Mouse (Mus musculus) megakaryocyte, embryonic 14.5 days (primary cell): ENCODE data around the gene Tenm1. TPM values are rescaled to one million over a fixed set of nuclear protein-coding genes. Genes with fewer than 3 reads are reported as not detected.

Source experiments
- H3K27me3 ChIP-seq: replicated peaks from 2 replicates; pipeline ENCODE3; 2012; ENCODE audit warnings: inconsistent platforms
- H3K36me3 ChIP-seq: replicated peaks from 2 replicates; pipeline ENCODE3; 2012; ENCODE audit warnings: low read length, inconsistent platforms, mixed read lengths
- H3K4me1 ChIP-seq: 2 replicates; pipeline ENCODE4 v1.6.1; 2012; ENCODE audit warnings: inconsistent platforms
- H3K4me3 ChIP-seq: replicated peaks from 2 replicates; pipeline ENCODE3; 2012; ENCODE audit warnings: moderate library complexity, mild to moderate bottlenecking, inconsistent platforms
- H3K9me3 ChIP-seq: 2 replicates; pipeline ENCODE4 v1.6.1; 2012; ENCODE audit warnings: inconsistent platforms
- FLI1 ChIP-seq: IDR thresholded peaks from 2 replicates; pipeline ENCODE4 v1.6.1; 2012; ENCODE audit warnings: low read length, inconsistent platforms, mixed read lengths
- GATA1 ChIP-seq: IDR thresholded peaks from 3 replicates; pipeline ENCODE4 v1.6.1; 2012; ENCODE audit warnings: mixed read lengths, low read length, inconsistent platforms, borderline replicate concordance
- polyA plus RNA-seq: library from polyadenylated mRNA; stranded (reverse); fragments of >175 nt; gene quantifications from 2 replicates; pipeline ENCODE4 v1.2.3, GENCODE M21; 2012; ENCODE audit warnings: low replicate concordance; ENCODE audit not compliant: insufficient read depth

The Tenm1 gene
- polyA plus RNA-seq, 1 experiment, result not detected

- Histone ChIP-seq H3K4me3 (no peak overlapping the region), H3K36me3 (no peaks in the 10 kb centered on the region), H3K27me3 (no peaks in the 10 kb centered on the region), H3K4me1 (peaks cover 2% of the 10 kb centered on the region; the same call in 1 of the 2 replicates), H3K9me3 (no peaks in the 10 kb centered on the region)
- no peak for TF ChIP-seq GATA1
- no peak for TF ChIP-seq FLI1
Measured at GRCm38 (mm10) chrX:42545076-42545475, 883.9 kb downstream of the Tenm1 start.

DNA sequence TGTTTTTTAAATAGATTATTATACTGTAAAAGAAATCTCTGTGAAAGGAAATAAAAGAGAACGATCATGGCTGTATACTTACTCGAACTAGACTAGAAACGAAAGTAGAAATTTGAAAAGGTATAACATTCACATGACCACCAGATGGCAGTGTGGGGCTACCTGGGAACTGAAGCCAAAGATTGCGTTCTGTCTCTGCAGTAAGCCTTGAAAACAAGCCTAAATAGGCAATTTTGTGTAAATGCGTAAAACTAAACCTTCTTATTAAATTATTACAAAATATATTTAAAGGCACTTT, 888.2 kb downstream of the Tenm1 start:
- H3K9me3 ChIP-seq, result no peaks in the 10 kb centered on the region
- TF ChIP-seq GATA1 (no peak), FLI1 (no peak)
- peaks cover 5% of the 10 kb centered on the region; the same call in 1 of the 2 replicates for H3K4me1 ChIP-seq
- no peaks in the 10 kb centered on the region for H3K36me3 ChIP-seq
- peak overlapping the region; percentile 86 for H3K4me3 ChIP-seq
- peaks cover 2% of the 10 kb centered on the region for H3K27me3 ChIP-seq

DNA sequence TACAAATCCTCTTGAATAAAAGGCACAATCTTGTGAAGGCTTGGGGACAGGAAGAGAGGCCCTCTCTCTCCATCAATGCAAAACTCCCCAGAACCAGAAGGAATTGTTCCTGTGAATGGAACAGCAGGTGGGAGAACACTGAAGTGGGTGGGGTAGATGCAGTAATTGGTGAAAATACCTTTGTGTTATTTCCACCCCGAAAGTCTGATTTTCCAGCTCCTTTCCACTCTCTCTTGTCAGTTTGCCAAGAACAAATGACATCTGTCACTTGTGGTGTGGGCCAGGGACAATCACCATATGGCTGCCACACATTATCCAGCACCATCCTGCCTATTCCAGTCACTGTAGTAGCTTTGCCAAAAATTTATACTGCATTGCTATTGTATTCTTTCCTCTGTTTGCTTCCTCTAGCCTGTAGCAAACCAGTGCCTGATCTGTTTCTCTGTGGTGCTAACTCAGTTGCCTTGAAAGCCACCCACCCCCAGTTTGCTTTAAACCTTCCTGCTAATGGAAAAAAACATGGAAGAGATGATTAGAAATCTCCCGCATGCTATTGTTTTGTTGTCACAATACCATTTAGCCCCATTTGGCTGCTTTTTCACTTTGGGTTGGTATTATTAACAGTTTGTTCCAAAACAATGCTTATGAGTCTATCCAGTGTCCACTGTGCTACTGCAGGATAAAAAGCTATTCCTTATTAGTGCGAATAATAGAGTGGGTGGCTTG, 888.7 kb downstream of the Tenm1 start:
- Histone ChIP-seq H3K36me3 (no peaks in the 10 kb centered on the region), H3K4me3 (peak overlapping the region; percentile 86), H3K9me3 (no peaks in the 10 kb centered on the region), H3K27me3 (peaks cover 2% of the 10 kb centered on the region), H3K4me1 (peaks cover 5% of the 10 kb centered on the region; the same call in 1 of the 2 replicates)
- no peak for TF ChIP-seq GATA1
- TF ChIP-seq FLI1, result no peak

- TF ChIP-seq FLI1, result no peak
- no peak for TF ChIP-seq GATA1
Measured at GRCm38 (mm10) chrX:42530703-42531102, 898.2 kb downstream of the Tenm1 start.

DNA sequence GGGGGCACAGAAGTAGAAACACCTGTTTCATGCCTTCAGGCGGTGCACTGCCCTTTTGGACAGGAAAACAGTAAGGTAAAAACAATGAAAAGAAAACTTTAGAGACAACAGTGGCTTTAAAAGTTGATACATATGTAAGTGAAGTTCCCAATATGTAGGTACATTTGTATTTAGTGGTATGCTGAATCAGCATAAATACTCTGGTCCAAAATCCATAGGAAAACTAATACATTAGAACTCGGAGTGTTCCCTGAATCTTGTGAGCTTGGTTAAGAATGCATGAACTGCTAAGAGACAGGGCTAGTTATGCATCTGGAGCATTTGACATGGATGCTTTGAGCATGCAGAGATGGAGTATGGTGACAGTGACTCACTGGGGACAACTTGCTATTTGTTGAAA, 906.1 kb downstream of the Tenm1 start:
- Histone ChIP-seq H3K4me1 (no peaks in the 10 kb centered on the region), H3K36me3 (no peaks in the 10 kb centered on the region), H3K9me3 (no peaks in the 10 kb centered on the region), H3K4me3 (no peak overlapping the region), H3K27me3 (peaks cover 3% of the 10 kb centered on the region)
- no peak for TF ChIP-seq GATA1
- no peak for TF ChIP-seq FLI1

More at GRCm38 (mm10) chrX:42530703-42531102, 898.2 kb downstream of the Tenm1 start:
- H3K4me1 ChIP-seq, result no peaks in the 10 kb centered on the region
- peaks cover 12% of the 10 kb centered on the region for H3K27me3 ChIP-seq
- H3K36me3 ChIP-seq, result no peaks in the 10 kb centered on the region
- H3K9me3 ChIP-seq, result no peaks in the 10 kb centered on the region
- no peak overlapping the region for H3K4me3 ChIP-seq

GRCm38 (mm10) chrX:42512567-42512966, 916.4 kb downstream of the Tenm1 start:
- peaks cover 4% of the 10 kb centered on the region for H3K27me3 ChIP-seq
- H3K4me1 ChIP-seq, result no peaks in the 10 kb centered on the region
- no peaks in the 10 kb centered on the region for H3K9me3 ChIP-seq
- H3K4me3 ChIP-seq, result no peak overlapping the region
- no peaks in the 10 kb centered on the region for H3K36me3 ChIP-seq
- TF ChIP-seq FLI1 (no peak), GATA1 (no peak)

GRCm38 (mm10) chrX:42511105-42511504, 917.8 kb downstream of the Tenm1 start:
- no peak for TF ChIP-seq GATA1
- no peak for TF ChIP-seq FLI1
- H3K4me1 ChIP-seq, result no peaks in the 10 kb centered on the region

GRCm38 (mm10) chrX:42502291-42503043, 926.5 kb downstream of the Tenm1 start, which contains the start of gene Sh2d1a:
Gene Sh2d1a, plus strand, starts transcription at chrX:42502453.
- no peaks in the 10 kb centered on the region for H3K9me3 ChIP-seq
- TF ChIP-seq FLI1 (no peak), GATA1 (no peak)
- H3K4me3 ChIP-seq, result no peak within 1 kb of the TSS

More at GRCm38 (mm10) chrX:42511105-42511504, 917.8 kb downstream of the Tenm1 start:
- no peaks in the 10 kb centered on the region for H3K36me3 ChIP-seq
- H3K4me3 ChIP-seq, result no peak overlapping the region
- no peaks in the 10 kb centered on the region for H3K9me3 ChIP-seq
- H3K27me3 ChIP-seq, result peaks cover 4% of the 10 kb centered on the region

DNA sequence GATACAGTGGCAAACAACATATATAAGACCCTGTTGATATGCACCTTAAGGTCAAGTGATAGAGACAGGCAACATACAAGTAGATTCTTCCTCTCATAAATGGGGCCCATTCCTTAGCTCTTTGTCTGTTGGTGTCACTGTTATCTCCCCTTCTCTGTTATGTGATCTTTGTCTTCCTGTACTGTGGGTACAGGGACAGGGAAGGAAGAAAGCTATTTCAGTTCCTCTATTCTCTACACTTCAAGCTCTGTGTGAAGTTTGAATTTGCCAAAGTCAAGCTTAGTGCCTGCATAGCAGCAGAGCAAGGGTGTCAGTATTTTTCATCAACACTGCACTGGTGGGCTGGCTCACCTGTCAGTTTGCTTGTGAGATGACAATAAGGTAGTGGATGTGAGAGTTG, 928.4 kb downstream of the Tenm1 start:
- TF ChIP-seq GATA1, result no peak
- no peak for TF ChIP-seq FLI1
- H3K4me3 ChIP-seq, result no peak overlapping the region
- no peaks in the 10 kb centered on the region for H3K4me1 ChIP-seq

More at GRCm38 (mm10) chrX:42502291-42503043, 926.5 kb downstream of the Tenm1 start, which contains the start of gene Sh2d1a:
- H3K36me3 ChIP-seq, result no peaks in the 10 kb centered on the region
- H3K4me1 ChIP-seq, result no peaks in the 10 kb centered on the region
- peaks cover 13% of the 10 kb centered on the region for H3K27me3 ChIP-seq

GRCm38 (mm10) chrX:42490336-42490735, 938.6 kb downstream of the Tenm1 start:
- no peaks in the 10 kb centered on the region for H3K4me1 ChIP-seq
- no peak overlapping the region for H3K4me3 ChIP-seq
- TF ChIP-seq FLI1, result no peak
- no peak for TF ChIP-seq GATA1
- H3K27me3 ChIP-seq, result peaks cover 10% of the 10 kb centered on the region
- H3K9me3 ChIP-seq, result peaks cover 17% of the 10 kb centered on the region
- H3K36me3 ChIP-seq, result no peaks in the 10 kb centered on the region

More for the DNA sequence above, 928.4 kb downstream of the Tenm1 start:
- Histone ChIP-seq H3K36me3 (no peaks in the 10 kb centered on the region), H3K9me3 (no peaks in the 10 kb centered on the region), H3K27me3 (peaks cover 13% of the 10 kb centered on the region)
